Mouse (Mus musculus) kidney, postnatal 25 days (tissue): Measurements from ENCODE around the gene Smpx.
A peak's percentile ranks its signal among the peaks of the same experiment; 100 is the strongest.

ENCODE experiments used
- DNase-seq, 2 experiments: peaks; one replicate each; pipeline ENCODE4 v3.0.0; 2021; ENCODE audit warnings: mixed read lengths in 2 of 2

Gene Smpx

GRCm38 (mm10) chrX:157698862-157699261 is at the start of gene Smpx:
TSS of gene Smpx (plus strand) at chrX:157698910.
- DNase-seq = no peak

GRCm38 (mm10) chrX:157655047-157655446 is 43.7 kb upstream of the Smpx start:
- DNase-seq = no peak

GRCm38 (mm10) chrX:157657356-157657755 is 41.4 kb upstream of the Smpx start:
- no peak for DNase-seq

- DNase-seq = no peak
These were observed 26.9 kb upstream of the Smpx start for GRCm38 (mm10) chrX:157671820-157672219.

- DNase-seq = no peak
These were observed 23.9 kb upstream of the Smpx start for GRCm38 (mm10) chrX:157674667-157675350.

- DNase-seq = no peak
These were observed 7.5 kb upstream of the Smpx start for GRCm38 (mm10) chrX:157691186-157691585.

- DNase-seq = no peak
These were observed 1.0 kb upstream of the Smpx start for GRCm38 (mm10) chrX:157697591-157698135.

- DNase-seq = no peak
These were observed 8.5 kb downstream of the Smpx start for GRCm38 (mm10) chrX:157707236-157707635.

GRCm38 (mm10) chrX:157708616-157709280 is 10.0 kb downstream of the Smpx start:
- DNase-seq = no peak

GRCm38 (mm10) chrX:157719907-157720306 is 21.2 kb downstream of the Smpx start:
- DNase-seq = no peak

GRCm38 (mm10) chrX:157730622-157731341 is 32.1 kb downstream of the Smpx start:
- no peak for DNase-seq

- peak; percentile 51 to 62 for DNase-seq
These were observed 33.1 kb downstream of the Smpx start for GRCm38 (mm10) chrX:157731658-157732314.

GRCm38 (mm10) chrX:157732346-157732745 is 33.6 kb downstream of the Smpx start:
- no peak for DNase-seq

GRCm38 (mm10) chrX:157733836-157734235 is 35.1 kb downstream of the Smpx start:
- no peak for DNase-seq

- DNase-seq = no peak
These were observed 35.6 kb downstream of the Smpx start for GRCm38 (mm10) chrX:157734341-157734740.

- no peak for DNase-seq
These were observed 49.3 kb downstream of the Smpx start for GRCm38 (mm10) chrX:157747815-157748544.

GRCm38 (mm10) chrX:157754559-157754958 is 55.8 kb downstream of the Smpx start:
- DNase-seq = no peak

- no peak for DNase-seq
These were observed 63.8 kb downstream of the Smpx start for GRCm38 (mm10) chrX:157762542-157762941.

GRCm38 (mm10) chrX:157801669-157802068 is 103.0 kb downstream of the Smpx start:
- DNase-seq = no peak
